8 mouse cellular contexts compared by ENCODE assay signal in genomic region chr17:3082756-3083749, GRCm38 (mm10). TPM values are rescaled to one million over a fixed set of nuclear protein-coding genes. Genes with fewer than 3 reads are reported as not detected.
A peak's percentile ranks its signal among the peaks of the same experiment; 100 is the strongest.
DNase-seq lines count a peak whose midpoint lies in the region; ATAC-seq and TF ChIP-seq lines count a peak whose summit lies in the region.
"Not testable (repeated sequence)": the region's sequence is repeated elsewhere in the genome, so short reads cannot be mapped to it uniquely, and the experiment has no call there.

No protein-coding gene starts in this region.

- WGBS in forebrain, embryonic 16.5 days: 3% methylated on average over 25 of the region's 25 CpGs
- 5% methylated on average over 22 of the region's 25 CpGs for WGBS in hindbrain, embryonic 11.5 days
- under 1% methylated on average over 24 of the region's 25 CpGs for WGBS in liver, postnatal 0 days (ENCODE audit: insufficient replicate concordance)
- 4% methylated on average over 25 of the region's 25 CpGs for WGBS in neural tube, embryonic 12.5 days

- peak overlapping the region; percentile 56; the same call in 1 of the 2 replicates for H3K27ac ChIP-seq in forebrain, embryonic 16.5 days (ENCODE audit: low read length)
- not testable (repeated sequence) for H3K27ac ChIP-seq in hindbrain, embryonic 11.5 days (ENCODE audit: low read depth, low read length); neural tube, embryonic 12.5 days
- peak overlapping the region; percentile 73 for H3K27ac ChIP-seq in liver, postnatal 0 days (ENCODE audit: low read depth)

- H3K9ac ChIP-seq in forebrain, embryonic 16.5 days (replicated peaks; ENCODE audit: low read depth, low read length): 0 out of 2 replicates have a peak overlapping the region, but pooled peaks have one; percentile 9
- H3K9ac ChIP-seq in hindbrain, embryonic 11.5 days (ENCODE audit: low read depth, low read length); neural tube, embryonic 12.5 days: not testable (repeated sequence)
- H3K9ac ChIP-seq in liver, postnatal 0 days (replicated peaks): peak overlapping the region; percentile 31; the same call in 1 of the 2 replicates

- DNase-seq in cerebellum, adult 11-12 months: peak; percentile 80
- peak; percentile 49 for DNase-seq in hindbrain, embryonic 11.5 days (ENCODE audit: low spot score)
- peak; percentile 60 to 66 for DNase-seq in layer of hippocampus, adult 8-10 months (ENCODE audit: low spot score in 2 of 2)
- DNase-seq in liver, postnatal 0 days: peak; percentile 64
- DNase-seq in telencephalon, adult 2 months (ENCODE audit: low read depth, low spot score): peak; percentile 27

- peak overlapping the region; percentile 83 for H3K4me3 ChIP-seq in E14TG2a.4 (replicated peaks; ENCODE audit: low read length)
- H3K4me3 ChIP-seq in forebrain, embryonic 16.5 days (replicated peaks; ENCODE audit: low read length): peak overlapping the region; percentile 53
- H3K4me3 ChIP-seq in hindbrain, embryonic 11.5 days (ENCODE audit: low read depth, low read length): peak overlapping the region; percentile 10
- H3K4me3 ChIP-seq in liver, postnatal 0 days (ENCODE audit: low read depth, low read length): peak overlapping the region; percentile 69
- H3K4me3 ChIP-seq in neural tube, embryonic 12.5 days: peak overlapping the region; percentile 24

- H3K36me3 ChIP-seq in E14TG2a.4 (ENCODE audit: insufficient read depth, low read length); forebrain, embryonic 16.5 days (ENCODE audit: control insufficient read depth, insufficient read depth); hindbrain, embryonic 11.5 days (ENCODE audit: control insufficient read depth, insufficient read depth, low read length); liver, postnatal 0 days (replicated peaks; ENCODE audit: insufficient read depth, low read length); neural tube, embryonic 12.5 days: not testable (repeated sequence)

- ATAC-seq in forebrain, embryonic 16.5 days: not testable (repeated sequence)
- ATAC-seq in hindbrain, embryonic 11.5 days (ENCODE audit: low FRiP score): peak; percentile 10; the same call in 1 of the 2 replicates
- peak; percentile 35 for ATAC-seq in liver, postnatal 0 days
- peak; percentile 8; the same call in 1 of the 2 replicates for ATAC-seq in neural tube, embryonic 12.5 days (ENCODE audit: low FRiP score, low read depth)

- TF ChIP-seq CTCF in E14TG2a.4 (conservative IDR thresholded peaks at IDR 0.05; ENCODE audit: low read length): peak; percentile 24; the same call in 1 of the 2 replicates
- peak; percentile 58 for TF ChIP-seq CTCF in liver, postnatal 0 days (IDR thresholded peaks at IDR 0.05; ENCODE audit: low read depth)

- not testable (repeated sequence) for TF ChIP-seq EP300 in liver, postnatal 0 days (IDR thresholded peaks at IDR 0.05; ENCODE audit: low read depth)

- not testable (repeated sequence) for H3K27me3 ChIP-seq in E14TG2a.4 (ENCODE audit: insufficient read depth, low read length); forebrain, embryonic 16.5 days (replicated peaks; ENCODE audit: control insufficient read depth, insufficient read depth, low read length); hindbrain, embryonic 11.5 days (ENCODE audit: control insufficient read depth, insufficient read depth, low read length); liver, postnatal 0 days (ENCODE audit: insufficient read depth, low read length); neural tube, embryonic 12.5 days (replicated peaks)

- H3K9me3 ChIP-seq in E14TG2a.4 (ENCODE audit: low read length); forebrain, embryonic 16.5 days (ENCODE audit: control insufficient read depth, low read length); hindbrain, embryonic 11.5 days (ENCODE audit: control insufficient read depth, low read length); liver, postnatal 0 days (ENCODE audit: low read length); neural tube, embryonic 12.5 days: not testable (repeated sequence)

- H3K4me1 ChIP-seq in E14TG2a.4 (replicated peaks; ENCODE audit: low read depth, low read length): peaks cover 16% of the 10 kb centered on the region
- not testable (repeated sequence) for H3K4me1 ChIP-seq in forebrain, embryonic 16.5 days (replicated peaks; ENCODE audit: control insufficient read depth, insufficient read depth, low read length); hindbrain, embryonic 11.5 days (replicated peaks; ENCODE audit: control insufficient read depth, insufficient read depth, low read length); liver, postnatal 0 days (ENCODE audit: insufficient read depth); neural tube, embryonic 12.5 days

- H3K4me2 ChIP-seq in forebrain, embryonic 16.5 days (ENCODE audit: low read length): peak overlapping the region; percentile 31
- H3K4me2 ChIP-seq in hindbrain, embryonic 11.5 days (replicated peaks; ENCODE audit: low read depth, low read length): peak overlapping the region; percentile 26
- H3K4me2 ChIP-seq in liver, postnatal 0 days (ENCODE audit: low read depth, low read length): peak overlapping the region; percentile 56
- peak overlapping the region; percentile 49 for H3K4me2 ChIP-seq in neural tube, embryonic 12.5 days (replicated peaks)

RNA-seq across cellular contexts. Expression of gene Scaf8, which starts 31.7 kb away (rescaled TPM):
- 17.0 and 19.2 TPM in 2 replicates for polyA plus RNA-seq in forebrain, embryonic 16.5 days (2015; fragmentation: Nextera tagmentation; extraction: Ambion mirVana)
- polyA plus RNA-seq in hindbrain, embryonic 11.5 days (2014; fragmentation: Nextera tagmentation; extraction: Ambion mirVana): 24.3 and 25.9 TPM in 2 replicates
- total RNA-seq in layer of hippocampus, adult 8-10 months (2022): 10 to 100 TPM; 54.9 to 68.4 (median 62.2) TPM
- polyA plus RNA-seq in liver, postnatal 0 days (2015; fragmentation: Nextera tagmentation; extraction: Ambion mirVana): 4.2 and 4.5 TPM in 2 replicates
- 23.6 and 24.9 TPM in 2 replicates for polyA plus RNA-seq in neural tube, embryonic 12.5 days (2016; fragmentation: Nextera tagmentation; extraction: Ambion mirVana)

Comparison
In these comparisons a context has a peak if more than half of its experiments do, and no peak if none do; other contexts are left out.
1. H3K4me3 ChIP-seq: peak in every context shown above with its lines; median percentile 83 in E14TG2a.4; 69 in liver, postnatal 0 days; 53 in forebrain, embryonic 16.5 days; 24 in neural tube, embryonic 12.5 days; 10 in hindbrain, embryonic 11.5 days.
2. DNase-seq: peak in every context shown above with its lines; median percentile 80 in cerebellum, adult 11-12 months; 64 in liver, postnatal 0 days; 63 in layer of hippocampus, adult 8-10 months; 49 in hindbrain, embryonic 11.5 days; 27 in telencephalon, adult 2 months.